Mouse (Mus musculus) heart, embryonic 10.5 days (tissue): ENCODE measurements around the gene Actl6a. TPM values are rescaled to one million over a fixed set of nuclear protein-coding genes. Genes with fewer than 3 reads are reported as not detected.

ENCODE experiments used
- polyA plus RNA-seq: library from polyadenylated mRNA; unstranded; fragments of >200 nt; fragmentation: Nextera tagmentation; extraction: Ambion mirVana; gene quantifications from 2 replicates; pipeline ENCODE4 v1.2.1, GENCODE M21; 2016

Gene Actl6a
- polyA plus RNA-seq, 1 experiment from 2014 or later: 187 TPM

Other genes with a start within 250 kb of the Actl6a start
- not detected in 2 replicates for gene Kcnmb3, start 214.1 kb upstream of the Actl6a start, polyA plus RNA-seq
- 31.4 and 40.2 TPM in 2 replicates for gene Zfp639, start 196.0 kb upstream of the Actl6a start, polyA plus RNA-seq
- 45.6 and 65.3 TPM in 2 replicates for gene Mfn1, start 176.8 kb upstream of the Actl6a start, polyA plus RNA-seq
- gene Gnb4, start 89.7 kb upstream of the Actl6a start, polyA plus RNA-seq: 57.9 and 59.5 TPM in 2 replicates
- gene Ndufb5, start 30.7 kb downstream of the Actl6a start, polyA plus RNA-seq: 335 and 408 TPM in 2 replicates
- 32.4 and 40.5 TPM in 2 replicates for gene Mrpl47, start 31.3 kb downstream of the Actl6a start, polyA plus RNA-seq
- gene Usp13, start 111.2 kb downstream of the Actl6a start, polyA plus RNA-seq: 34.8 and 54.1 TPM in 2 replicates